Mouse (Mus musculus) ovary, postnatal 36 days (tissue): ENCODE results near the gene Iqsec1.

Experiments
- DNase-seq: peaks from one replicate; pipeline ENCODE4 v3.0.0; 2022; ENCODE audit warnings: low spot score, mixed read lengths

Gene Iqsec1

DNA sequence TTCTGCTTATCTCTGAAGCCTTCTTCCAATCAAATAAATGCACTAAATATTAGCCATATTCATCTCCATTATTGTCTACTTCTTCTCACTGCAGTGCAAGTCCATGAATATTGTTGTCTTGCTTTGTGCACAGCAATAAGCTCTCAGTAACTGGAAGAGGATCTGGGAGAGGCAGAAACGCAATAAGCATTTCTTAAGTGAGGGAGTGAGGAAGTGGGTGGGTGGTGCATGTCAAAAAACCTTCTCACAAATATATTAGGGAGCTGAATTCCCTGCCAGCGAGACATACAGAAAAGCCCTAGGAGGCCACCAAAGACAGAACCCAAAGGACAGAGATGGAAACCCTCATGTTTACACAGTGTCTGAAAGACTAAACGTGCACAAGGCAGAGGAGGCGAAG is 35.1 kb downstream of the Iqsec1 start:
- DNase-seq = no peak

DNA sequence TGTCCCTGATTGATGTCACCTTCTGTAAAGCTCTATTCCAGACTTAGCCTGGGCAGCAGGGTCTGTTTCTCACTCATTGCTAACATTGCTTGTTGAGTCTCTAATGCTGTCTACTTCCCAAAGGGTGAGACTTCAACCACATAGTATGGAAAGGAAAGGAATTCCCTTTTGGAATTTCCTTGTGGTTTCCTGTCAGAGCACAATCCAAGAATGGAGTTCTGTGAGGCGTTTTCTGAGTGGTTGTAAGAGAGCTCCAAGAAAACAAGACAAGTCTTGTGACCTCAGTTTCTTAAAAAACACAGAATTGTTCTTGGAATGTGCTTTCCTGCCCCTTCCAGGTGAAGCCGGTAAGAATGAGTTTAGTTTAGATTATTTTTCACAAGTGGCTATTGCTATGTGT is 37.5 kb downstream of the Iqsec1 start:
- no peak for DNase-seq

DNA sequence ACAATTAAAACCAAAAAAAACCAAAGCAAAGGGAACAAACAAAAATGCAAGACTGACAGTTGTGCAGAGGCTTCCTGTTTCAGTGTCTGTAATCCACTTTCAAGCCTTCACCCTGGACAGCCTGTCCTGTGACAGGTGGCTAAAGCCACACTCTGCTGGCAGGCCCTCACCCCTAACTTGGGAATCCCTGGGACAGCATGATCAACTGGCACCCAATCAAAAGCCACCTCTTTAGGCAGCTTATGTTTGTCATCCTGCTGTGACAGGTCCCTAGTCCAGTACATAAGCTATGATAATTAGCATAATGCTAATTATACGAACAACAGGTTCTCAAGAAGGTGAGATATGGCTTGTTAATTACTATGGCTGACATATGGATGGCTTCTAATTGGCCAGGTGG is 40.4 kb downstream of the Iqsec1 start:
- no peak for DNase-seq

DNA sequence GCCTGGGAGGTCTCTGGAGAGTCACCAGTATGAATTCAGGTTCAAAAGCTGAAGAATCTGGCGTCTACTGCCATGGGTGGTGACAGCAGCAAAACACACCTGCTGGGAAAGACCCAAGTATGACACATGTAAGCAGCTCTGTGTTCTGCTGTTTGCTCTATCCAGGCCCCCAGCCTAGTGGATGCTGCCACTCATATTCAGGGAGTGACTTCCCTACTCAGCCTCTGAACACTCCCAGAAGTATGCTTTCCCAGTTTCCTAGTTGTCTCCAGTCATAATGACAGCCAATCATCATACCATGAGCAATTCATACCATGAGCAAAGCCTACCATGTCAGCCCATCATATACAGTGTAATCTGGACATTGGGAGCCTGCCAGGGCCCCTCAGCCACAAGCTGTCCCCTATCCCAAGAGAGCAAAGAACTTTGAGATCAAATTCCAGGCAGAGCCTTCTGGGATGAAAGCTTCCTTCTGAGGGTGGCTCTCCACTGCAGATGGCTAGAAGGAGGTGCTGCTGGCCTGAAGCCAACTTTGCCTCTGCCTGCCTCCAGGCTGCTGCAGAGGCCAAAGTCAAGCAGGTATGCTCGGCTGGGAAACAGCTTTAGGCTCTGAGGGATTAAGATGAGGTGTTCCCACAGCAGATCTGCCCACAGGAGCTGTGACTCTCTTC is 42.8 kb downstream of the Iqsec1 start:
- peak; percentile 7 for DNase-seq

DNA sequence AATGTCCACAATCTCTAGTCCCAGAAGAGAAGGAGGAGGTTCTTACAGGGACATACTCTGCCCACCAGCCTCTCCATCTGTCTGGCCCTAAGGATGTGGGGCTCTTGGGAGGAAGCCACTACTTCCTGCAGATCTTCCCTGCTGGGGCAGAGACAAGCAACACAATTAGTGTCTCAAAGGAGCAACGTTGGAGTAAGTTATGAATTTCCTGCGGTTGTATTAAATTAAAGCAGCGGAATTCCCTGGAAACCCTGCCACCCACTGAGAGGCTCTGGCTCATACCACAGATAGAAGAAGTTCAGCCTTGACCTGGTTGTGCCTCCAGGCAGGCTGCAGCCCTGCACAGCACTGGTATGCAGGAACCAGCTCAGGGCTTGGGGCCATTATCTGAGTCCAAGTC is 47.2 kb downstream of the Iqsec1 start:
- no peak for DNase-seq

DNA sequence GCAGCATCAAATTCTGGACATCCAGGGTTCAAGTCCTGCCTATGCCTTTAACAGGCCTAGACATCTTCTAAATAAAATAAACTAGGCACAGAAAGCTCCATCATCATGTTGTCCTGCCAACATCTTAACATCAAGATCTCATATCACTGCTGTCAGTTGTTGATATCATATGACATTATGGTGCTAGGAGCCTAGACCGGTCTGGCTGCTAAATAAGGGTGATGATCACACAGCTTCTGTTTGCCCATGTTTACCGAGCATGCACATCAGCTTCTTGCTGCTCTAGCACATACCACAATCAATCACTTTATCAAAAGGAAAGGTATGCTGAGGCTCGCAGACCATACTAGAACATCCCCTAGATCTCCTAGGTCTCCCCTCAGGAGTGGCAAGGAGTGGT is 54.8 kb downstream of the Iqsec1 start:
- DNase-seq = no peak

DNA sequence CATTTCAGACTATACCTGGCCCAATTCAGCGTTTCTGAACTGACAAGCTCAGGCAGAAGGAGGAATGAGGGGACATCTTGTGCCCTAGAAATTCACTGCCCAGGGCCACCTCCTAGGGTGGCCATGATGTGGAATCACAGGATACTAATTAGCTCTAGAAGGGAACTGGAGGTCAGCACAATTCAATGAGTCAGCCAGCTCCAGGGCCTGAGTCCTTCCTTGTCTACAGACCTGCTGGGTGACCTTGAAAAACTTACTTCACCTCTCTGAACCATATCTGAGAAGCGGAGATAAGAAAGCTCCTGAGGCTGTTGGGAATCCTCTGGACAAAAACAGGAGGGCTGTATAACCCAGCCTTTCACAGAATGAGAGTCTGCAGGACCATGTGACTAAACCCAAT is 59.7 kb downstream of the Iqsec1 start:
- DNase-seq = no peak

DNA sequence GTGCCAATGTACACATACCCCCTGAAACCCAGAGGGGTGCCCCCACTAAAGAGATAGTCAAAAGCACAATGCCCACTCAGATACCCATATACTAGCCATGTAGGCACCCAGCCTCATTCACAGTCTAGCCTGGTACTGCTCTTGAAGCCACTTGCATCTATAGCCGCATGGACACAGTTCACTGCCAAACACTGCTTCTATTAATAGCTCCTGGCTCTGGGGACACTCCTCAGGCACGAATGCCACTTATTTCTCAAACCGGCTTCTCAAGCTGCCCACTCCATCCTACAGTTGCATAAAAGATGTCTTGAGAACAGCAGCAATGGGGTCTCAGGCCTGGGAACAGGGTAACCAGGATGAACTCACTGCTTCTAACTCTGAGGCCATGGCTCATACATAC is 63.0 kb downstream of the Iqsec1 start:
- no peak for DNase-seq

DNA sequence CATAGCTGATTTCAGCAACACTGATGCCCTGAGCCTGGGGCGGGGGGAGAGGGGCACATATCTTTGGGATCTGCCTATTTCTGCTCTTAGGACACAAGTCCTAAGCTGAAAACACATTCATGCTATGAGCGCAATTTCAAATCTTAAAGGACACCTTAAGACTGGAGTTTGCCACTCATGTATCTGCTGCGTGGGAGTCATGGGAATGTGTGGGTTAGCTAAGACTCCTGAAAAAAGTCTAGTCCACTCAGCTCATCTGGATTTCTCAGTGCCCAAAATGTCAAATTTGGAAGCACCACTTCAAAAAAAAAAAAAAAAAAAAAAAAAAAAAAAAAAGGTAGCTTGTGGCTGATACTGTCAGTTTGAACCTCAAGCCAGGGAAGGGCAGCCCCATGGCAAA is 63.7 kb downstream of the Iqsec1 start:
- DNase-seq = no peak

DNA sequence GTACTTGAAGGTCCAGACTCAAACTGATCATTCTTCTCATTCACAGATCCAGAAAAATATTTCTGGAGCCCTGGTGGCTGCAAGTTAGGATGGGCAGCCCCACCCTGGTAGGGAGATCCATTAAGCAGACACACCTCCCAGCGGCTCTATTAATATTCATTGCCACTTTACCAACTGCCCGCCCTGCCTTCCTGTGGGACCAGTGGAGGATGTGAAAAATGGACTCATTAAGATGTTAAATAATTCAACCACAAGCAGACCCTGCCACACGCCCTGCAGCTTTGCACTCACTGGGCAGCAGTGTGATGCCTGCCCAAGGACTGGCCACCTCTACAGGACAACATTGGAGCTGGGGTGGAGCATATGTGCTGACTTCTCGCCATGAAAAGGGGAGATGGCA is 64.1 kb downstream of the Iqsec1 start:
- DNase-seq = no peak

DNA sequence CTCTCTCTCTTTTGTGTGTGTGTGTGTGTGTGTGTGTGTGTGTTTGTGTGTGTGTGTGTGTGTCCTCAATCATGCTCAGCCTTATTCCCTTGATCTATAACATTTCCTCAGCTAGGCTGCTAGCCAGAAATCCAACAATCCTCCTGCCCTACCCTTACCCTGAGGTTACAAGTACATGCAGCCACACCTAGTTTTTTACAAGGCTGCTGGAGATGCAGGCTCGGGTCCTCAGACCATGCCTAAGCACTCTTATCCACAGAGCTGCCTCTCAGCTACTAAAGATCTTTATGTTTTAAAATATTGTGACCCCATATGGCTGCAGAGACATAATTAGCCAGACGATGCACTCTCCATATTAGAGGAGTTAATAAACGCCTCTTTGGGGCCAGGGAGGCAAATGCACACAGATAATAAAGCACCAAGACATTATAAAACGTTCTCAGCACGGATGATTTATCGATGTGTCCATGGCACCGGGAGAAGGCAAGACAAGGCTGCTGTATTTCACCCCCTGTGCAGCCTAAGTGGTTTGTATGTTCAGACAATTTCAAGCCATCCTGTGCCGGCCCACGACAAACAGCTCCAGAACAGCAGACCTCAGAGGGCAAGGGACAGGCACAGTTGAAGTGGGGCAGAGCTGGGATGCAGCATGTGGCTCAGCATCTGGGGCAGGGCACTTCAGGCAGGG is 67.1 kb downstream of the Iqsec1 start:
- DNase-seq = no peak

DNA sequence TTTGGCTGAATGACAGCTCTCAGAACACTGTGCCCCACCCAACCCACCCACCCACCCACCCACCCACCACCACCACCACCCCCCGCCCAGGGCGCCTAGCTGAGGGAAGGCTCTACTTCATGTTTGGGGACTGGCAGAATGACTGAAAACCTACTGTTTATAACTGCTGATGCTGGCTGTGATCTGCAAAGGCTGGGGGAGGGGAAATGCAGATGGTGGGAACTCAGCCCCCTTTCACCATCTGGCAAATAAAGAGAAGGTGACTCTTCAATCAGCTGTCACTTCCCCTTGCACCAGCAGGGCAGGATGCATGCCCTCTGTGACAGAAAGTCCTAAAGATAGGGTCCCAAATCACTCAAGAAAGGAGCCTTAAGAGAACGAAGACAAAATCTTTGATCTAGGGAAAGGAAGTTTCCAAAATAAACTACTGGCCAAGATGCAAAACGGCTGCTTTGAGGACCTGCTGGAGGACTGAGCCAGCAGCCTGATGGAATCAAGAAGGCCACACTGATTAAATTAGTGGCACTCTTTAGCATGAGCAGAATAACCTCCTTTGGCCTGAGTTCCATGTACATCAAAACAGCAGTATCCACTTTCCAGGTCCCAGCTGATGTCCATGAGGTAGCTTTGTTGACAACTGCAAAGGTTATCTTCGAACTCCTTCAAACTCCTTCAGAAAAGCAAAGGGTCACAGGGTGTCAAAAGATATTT is 67.8 kb downstream of the Iqsec1 start:
- DNase-seq = no peak

DNA sequence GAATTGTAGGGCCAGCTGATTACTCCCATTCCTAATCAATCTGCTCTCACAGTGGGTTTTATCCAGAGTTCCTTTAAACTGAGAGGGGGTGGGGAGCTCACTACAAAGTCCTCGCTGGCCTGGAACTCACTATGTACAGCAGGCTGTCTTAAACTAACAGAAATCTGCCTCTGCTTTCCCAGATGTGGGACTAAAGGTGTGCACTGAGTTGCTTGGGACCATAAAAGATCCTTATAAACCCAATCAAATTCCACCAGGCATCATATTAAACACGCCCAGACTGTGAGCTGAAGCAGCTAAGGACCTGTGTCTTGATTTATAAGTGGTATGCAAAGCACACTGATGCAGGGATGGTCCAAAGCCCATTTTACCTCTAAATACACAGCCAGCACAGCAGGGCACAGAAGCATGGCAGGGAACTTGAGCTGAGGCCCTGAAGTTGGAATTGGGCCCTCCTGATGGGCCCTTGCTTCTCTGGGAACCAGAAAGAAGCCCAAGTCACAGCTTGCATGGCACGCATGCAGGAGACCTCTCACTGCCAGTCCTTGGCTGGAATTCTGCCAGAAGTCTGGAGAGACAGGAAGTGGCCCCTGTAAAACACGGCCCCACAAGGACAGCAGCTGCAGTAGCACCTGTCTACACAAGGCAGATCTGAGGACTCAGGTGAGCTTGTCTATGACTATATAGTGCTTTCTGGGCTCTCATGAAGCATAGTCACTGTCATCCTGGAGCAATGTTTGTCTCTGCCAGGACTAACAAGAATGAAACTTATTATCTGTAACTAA is 68.7 kb downstream of the Iqsec1 start:
- no peak for DNase-seq

DNA sequence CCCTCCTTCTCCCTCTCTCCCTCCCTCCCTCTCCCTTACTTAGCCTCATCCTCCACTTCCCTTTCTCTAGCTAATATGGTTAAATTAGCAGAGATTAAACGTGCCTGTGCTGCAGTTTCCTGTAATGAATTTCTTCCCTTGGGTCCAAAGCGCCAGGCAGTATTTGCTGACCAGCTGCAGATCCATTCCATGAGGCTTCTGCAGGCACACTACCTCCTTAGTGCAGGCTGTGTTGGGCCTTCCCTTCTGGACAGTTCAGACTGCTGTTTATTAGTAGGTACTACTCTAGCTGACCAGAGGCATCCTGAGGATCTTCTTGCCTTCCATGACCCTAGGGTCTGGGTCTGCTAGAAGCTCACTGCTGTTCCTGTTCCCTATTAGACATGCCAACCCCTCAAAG is 72.9 kb downstream of the Iqsec1 start:
- no peak for DNase-seq

DNA sequence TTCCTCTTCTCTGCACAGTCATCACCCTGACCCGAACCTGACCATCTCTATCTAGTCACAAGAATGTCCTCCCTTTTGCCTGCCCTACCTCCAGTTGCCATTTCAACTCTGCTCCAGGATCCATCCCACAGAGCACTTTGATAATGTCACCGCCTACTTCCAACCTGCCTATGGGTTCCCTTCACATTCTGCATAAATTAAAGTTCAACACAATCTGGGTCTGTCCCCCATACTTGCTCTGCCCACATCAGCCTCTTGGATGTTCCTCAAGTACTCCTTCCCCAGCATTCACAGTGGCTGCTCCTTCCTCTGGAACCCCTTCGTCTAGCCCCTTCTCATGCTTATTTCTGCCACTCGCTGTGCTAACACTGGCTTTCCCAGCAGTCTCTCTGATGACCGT is 74.7 kb downstream of the Iqsec1 start:
- no peak for DNase-seq

DNA sequence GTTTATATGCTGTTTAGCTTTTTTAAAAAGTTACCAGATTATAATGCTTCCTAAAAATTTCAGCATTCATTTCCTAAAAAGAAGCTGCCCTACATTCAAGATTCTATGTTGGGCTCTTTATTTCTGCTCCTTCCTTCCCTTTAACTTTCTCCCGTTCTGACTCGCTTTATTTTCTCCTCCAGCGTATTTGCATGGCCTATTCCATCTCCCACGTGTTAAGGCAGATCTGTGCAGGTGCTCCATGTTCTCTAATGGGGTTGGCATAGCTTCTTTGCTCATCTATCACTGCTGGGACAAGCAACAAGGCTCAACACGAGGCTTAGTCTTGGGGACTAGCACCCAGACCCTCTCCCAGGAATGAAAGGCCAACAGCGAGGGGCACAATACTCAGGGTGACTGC is 75.7 kb downstream of the Iqsec1 start:
- DNase-seq = no peak

DNA sequence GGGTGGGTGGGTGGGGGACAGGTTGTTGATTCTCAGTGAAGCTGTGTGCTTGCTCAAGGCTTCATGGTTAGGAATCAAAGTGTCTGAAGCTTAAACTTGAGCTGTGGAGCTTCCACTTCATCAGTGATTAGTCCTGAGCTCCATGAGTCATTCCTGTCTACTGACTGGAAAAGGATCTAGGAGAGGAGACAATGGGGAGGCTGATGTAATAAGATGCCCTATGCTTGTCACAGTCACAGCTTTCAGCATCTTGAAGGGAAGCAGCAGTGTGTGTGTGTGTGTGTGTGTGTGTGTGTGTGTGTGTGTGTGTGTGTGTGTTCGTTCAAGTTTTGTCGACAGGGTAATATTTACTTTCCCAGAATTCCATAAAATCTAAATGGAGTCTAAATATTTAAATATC is 84.3 kb downstream of the Iqsec1 start:
- DNase-seq = no peak

DNA sequence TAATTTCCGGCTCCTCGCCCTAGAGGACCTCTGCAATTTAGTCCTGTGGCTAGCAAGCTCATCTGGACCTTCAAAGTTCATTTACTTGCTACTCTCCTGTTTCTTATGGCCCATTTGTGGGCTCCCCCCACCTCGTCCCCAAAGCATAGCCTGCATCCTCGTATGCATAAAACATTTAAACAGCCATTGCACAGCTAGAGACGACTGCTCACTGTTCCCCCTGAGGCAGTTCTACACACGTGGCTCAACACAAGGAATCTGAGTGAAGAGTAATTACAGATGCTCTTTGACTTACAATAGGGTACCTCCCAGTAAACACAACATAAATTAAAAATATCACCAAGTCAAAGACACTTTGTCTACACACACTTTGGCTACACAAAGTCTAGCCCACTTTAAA is 88.2 kb downstream of the Iqsec1 start:
- no peak for DNase-seq

DNA sequence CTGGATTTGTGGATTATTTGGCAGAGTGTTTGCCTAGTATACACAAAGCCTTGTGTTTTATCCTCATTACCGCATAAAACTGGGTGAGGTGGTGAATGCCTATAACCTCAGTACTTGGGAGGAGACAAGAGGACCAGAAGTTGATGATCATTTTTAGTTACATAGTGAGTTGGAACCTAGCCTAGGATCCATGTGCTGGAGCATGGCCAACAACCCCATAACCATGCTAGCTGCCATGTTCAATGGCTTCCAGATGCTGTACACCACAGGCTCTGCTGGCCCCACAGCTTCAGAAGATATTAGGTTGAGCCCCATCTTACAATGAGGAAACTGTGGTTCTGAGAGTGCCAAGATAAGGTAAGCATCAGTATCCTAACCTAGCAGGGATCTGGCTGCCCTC is 89.2 kb downstream of the Iqsec1 start:
- DNase-seq = no peak

DNA sequence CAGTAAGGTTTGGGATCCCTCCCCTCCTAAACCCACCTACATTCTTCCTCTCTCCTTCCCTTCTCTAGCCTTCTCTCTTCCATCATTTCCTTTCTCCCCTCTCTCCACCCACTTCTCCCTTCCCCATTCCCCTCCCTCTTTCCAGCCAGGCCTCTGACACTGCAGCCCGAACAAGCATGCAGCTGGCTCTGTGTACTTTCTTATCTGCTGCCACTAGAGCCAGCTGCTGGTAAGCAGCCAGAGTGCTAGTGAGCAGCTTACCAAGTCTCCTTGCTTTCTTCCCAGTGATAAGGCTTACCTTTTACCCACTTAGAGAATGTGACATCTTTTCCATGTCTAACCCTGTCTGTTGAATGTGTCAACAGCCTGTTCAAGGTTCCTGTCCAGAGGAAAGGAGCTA is 90.4 kb downstream of the Iqsec1 start:
- DNase-seq = peak; percentile 18

DNA sequence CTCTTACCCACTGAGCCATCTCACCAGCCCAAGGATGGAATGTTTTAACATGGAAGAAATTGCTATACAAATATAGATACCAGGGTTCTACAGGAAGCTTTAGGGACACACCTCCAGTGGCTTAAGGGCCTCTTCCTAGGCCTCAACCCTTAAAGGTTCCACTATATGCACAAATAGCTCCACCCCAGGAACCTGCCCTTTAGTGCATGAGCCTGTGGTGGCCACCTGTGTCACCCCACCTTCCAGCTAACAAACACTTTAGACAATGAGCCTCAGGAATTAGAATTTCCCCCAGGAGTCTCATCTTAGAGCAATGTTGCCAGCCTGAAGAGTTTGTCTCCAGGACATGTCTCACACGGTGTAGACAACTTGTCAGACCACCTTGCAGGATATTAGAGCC is 96.1 kb downstream of the Iqsec1 start:
- no peak for DNase-seq

DNA sequence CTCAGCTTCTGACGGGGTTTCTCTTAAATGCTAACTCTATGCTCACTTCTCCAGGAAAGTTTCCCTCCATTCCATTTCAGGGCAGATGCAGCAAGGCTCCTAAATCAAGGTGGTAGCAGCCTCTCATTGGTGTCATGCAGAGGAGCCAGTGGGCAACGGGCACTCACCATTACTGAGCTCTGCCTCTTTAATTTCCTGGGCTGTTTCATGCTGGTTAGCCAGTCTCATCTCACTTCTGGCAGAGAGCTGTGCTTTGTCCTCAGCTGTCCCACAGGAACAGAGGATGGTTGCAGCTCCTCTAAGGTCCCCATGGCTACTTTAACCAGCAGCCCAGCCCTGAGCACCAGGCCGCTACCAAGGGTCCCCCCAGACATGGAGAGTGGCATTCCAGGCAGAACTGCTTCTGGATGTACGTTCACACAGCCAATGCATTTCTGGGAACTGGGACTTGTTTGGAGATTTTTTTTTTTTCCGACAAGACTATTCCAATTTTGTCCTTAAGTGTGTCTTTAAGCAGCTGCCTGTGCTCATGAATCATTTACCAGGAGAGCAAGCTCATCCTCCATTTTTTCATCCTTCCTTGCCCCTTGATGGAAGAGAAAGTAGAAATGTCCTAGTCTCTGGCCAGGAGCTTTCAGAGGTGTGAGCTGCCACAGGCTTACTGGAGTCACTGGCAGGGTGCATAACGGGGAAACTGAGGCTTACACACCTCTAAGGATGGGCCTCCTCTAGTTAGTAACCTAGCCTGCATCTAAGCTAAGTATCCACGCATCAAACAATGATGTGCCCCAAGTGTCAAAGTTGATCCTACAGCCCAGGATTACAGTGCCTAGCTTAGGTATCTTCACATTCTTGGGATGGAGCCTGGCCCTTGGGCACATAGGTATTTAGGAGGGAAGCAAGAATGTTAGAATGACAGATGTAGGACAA is 98.9 kb downstream of the Iqsec1 start:
- DNase-seq = no peak
